Mouse (Mus musculus) MEL (cell line): ENCODE measurements around the gene Cdkal1. TPM values are rescaled to one million over a fixed set of nuclear protein-coding genes. Genes with fewer than 3 reads are reported as not detected.

Experiments used
- DNase-seq: peaks from one replicate; pipeline ENCODE4 v3.0.0; 2011; ENCODE audit warnings: low read depth, low spot score
- H3K27ac ChIP-seq: 2 replicates; pipeline ENCODE4 v1.5.1; 2012; ENCODE audit warnings: low read depth, mild to moderate bottlenecking, control low read depth, low read length, moderate library complexity; ENCODE audit not compliant: control insufficient read depth
- H3K27me3 ChIP-seq, 2 experiments: fragments of 150-350 bp in 1 of 2; sonication (generic) in 1 of 2; 2 replicates each; pipeline ENCODE4 v1.6.1; 2012; ENCODE audit warnings: low read length in 2 of 2, mild to moderate bottlenecking in 2 of 2, improper control_type of control experiment in 1 of 2, moderate library complexity in 1 of 2; ENCODE audit not compliant: insufficient read depth in 2 of 2, control insufficient read depth in 1 of 2
- H3K36me3 ChIP-seq, 2 experiments: 2 replicates each; pipeline ENCODE4 v1.6.1; 2012 to 2014; ENCODE audit warnings: low read length in 2 of 2, improper control_type of control experiment in 1 of 2, inconsistent platforms in 1 of 2, mild to moderate bottlenecking in 1 of 2; ENCODE audit not compliant: insufficient read depth in 2 of 2, control insufficient read depth in 1 of 2
- H3K4me1 ChIP-seq, 2 experiments: fragments of 150-350 bp in 1 of 2; sonication (generic) in 1 of 2; 2 replicates each; pipeline ENCODE4 v1.6.1; 2012; ENCODE audit warnings: low read length in 2 of 2, improper control_type of control experiment in 1 of 2, mild to moderate bottlenecking in 1 of 2; ENCODE audit not compliant: insufficient read depth in 2 of 2, control insufficient read depth in 1 of 2
- H3K4me3 ChIP-seq, 2 experiments: fragments of 150-350 bp in 1 of 2; sonication (generic) in 1 of 2; 2 replicates each; pipeline ENCODE4 v1.5.1; 2012; ENCODE audit warnings: low read depth in 2 of 2, low read length in 2 of 2, mild to moderate bottlenecking in 2 of 2, moderate library complexity in 2 of 2, control low read depth in 1 of 2, improper control_type of control experiment in 1 of 2; ENCODE audit not compliant: control insufficient read depth in 1 of 2, insufficient read depth in 1 of 2
- H3K79me2 ChIP-seq: 2 replicates; pipeline ENCODE4 v1.6.1; 2012; ENCODE audit warnings: mild to moderate bottlenecking, low read length, moderate library complexity; ENCODE audit not compliant: control insufficient read depth, poor library complexity, insufficient read depth
- H3K9ac ChIP-seq: 2 replicates; pipeline ENCODE4 v1.6.1; 2012; ENCODE audit warnings: low read depth, mild to moderate bottlenecking, control low read depth, low read length, moderate library complexity; ENCODE audit not compliant: control insufficient read depth, poor library complexity, severe bottlenecking
- H3K9me3 ChIP-seq: fragments of 150-350 bp; sonication (generic); replicated peaks from 2 replicates; pipeline ENCODE4 v1.6.1; 2012; ENCODE audit warnings: mild to moderate bottlenecking, low read length, improper control_type of control experiment, moderate library complexity; ENCODE audit not compliant: insufficient read depth
- BHLHE40 ChIP-seq: IDR thresholded peaks from 2 replicates; pipeline ENCODE4 v1.6.1; 2012; ENCODE audit warnings: low read depth, mild to moderate bottlenecking, inconsistent platforms, low read length, improper control_type of control experiment, borderline replicate concordance
- CHD1 ChIP-seq: IDR thresholded peaks from 2 replicates; pipeline ENCODE4 v1.6.1; 2012; ENCODE audit warnings: low read depth, mild to moderate bottlenecking, inconsistent platforms, low read length, improper control_type of control experiment
- CTCF ChIP-seq, 3 experiments: IDR thresholded peaks in 2 of 3; conservative IDR thresholded peaks in 1 of 3; 2 replicates each; pipeline ENCODE4 v1.5.1; 2011 to 2012; ENCODE audit warnings: low read length in 3 of 3, low read depth in 2 of 3, mild to moderate bottlenecking in 2 of 3, improper control_type of control experiment in 1 of 3, inconsistent platforms in 1 of 3, mixed read lengths in 1 of 3, moderate library complexity in 1 of 3; ENCODE audit not compliant: control insufficient read depth in 1 of 3, insufficient read depth in 1 of 3, poor library complexity in 1 of 3, severe bottlenecking in 1 of 3
- E2F4 ChIP-seq: IDR thresholded peaks from 2 replicates; pipeline ENCODE4 v1.6.1; 2011; ENCODE audit warnings: low read depth, low read length, improper control_type of control experiment, borderline replicate concordance
- ELF1 ChIP-seq: IDR thresholded peaks from 2 replicates; pipeline ENCODE4 v1.6.1; 2014; ENCODE audit warnings: low read depth, mild to moderate bottlenecking, inconsistent platforms, low read length, improper control_type of control experiment, moderate library complexity
- EP300 ChIP-seq, 2 experiments: IDR thresholded peaks; 2 replicates each; pipeline ENCODE4 v1.6.1; 2011; ENCODE audit warnings: improper control_type of control experiment in 2 of 2, low read length in 2 of 2, low read depth in 1 of 2, mild to moderate bottlenecking in 1 of 2
- GABPA ChIP-seq: IDR thresholded peaks from 2 replicates; pipeline ENCODE4 v1.6.1; 2012; ENCODE audit warnings: low read depth, mild to moderate bottlenecking, inconsistent platforms, low read length, improper control_type of control experiment, moderate library complexity
- GATA1 ChIP-seq: IDR thresholded peaks from 2 replicates; pipeline ENCODE4 v1.6.1; 2011; ENCODE audit warnings: low read depth, low read length, improper control_type of control experiment
- HCFC1 ChIP-seq: IDR thresholded peaks from 2 replicates; pipeline ENCODE4 v1.6.1; 2012; ENCODE audit warnings: low read depth, mild to moderate bottlenecking, inconsistent platforms, low read length, improper control_type of control experiment, moderate library complexity
- KAT2A ChIP-seq: conservative IDR thresholded peaks from 2 replicates; pipeline ENCODE4 v1.6.1; 2012; ENCODE audit warnings: low read depth, low read length, improper control_type of control experiment, inconsistent platforms
- MAFK ChIP-seq: IDR thresholded peaks from 2 replicates; pipeline ENCODE4 v1.6.1; 2011; ENCODE audit warnings: low read depth, mild to moderate bottlenecking, low read length, improper control_type of control experiment, borderline replicate concordance
- MEF2A ChIP-seq: IDR thresholded peaks from 2 replicates; pipeline ENCODE4 v1.6.1; 2014; ENCODE audit warnings: low read depth, mild to moderate bottlenecking, inconsistent platforms, low read length, improper control_type of control experiment; ENCODE audit not compliant: poor library complexity, insufficient replicate concordance, severe bottlenecking; ENCODE audit errors: extremely low read depth
- MXI1 ChIP-seq: IDR thresholded peaks from 2 replicates; pipeline ENCODE4 v1.6.1; 2011; ENCODE audit warnings: mild to moderate bottlenecking, low read depth, low read length, improper control_type of control experiment
- MYB ChIP-seq: IDR thresholded peaks from 2 replicates; pipeline ENCODE4 v1.6.1; 2011; ENCODE audit warnings: mild to moderate bottlenecking, low read depth, low read length, improper control_type of control experiment
- POLR2A ChIP-seq, 2 experiments: IDR thresholded peaks; 2 replicates each; pipeline ENCODE4 v1.6.1; 2011 to 2012; ENCODE audit warnings: low read length in 2 of 2, mild to moderate bottlenecking in 2 of 2, control low read depth in 1 of 2, improper control_type of control experiment in 1 of 2, low read depth in 1 of 2, moderate library complexity in 1 of 2; ENCODE audit not compliant: control insufficient read depth in 1 of 2, insufficient read depth in 1 of 2, poor library complexity in 1 of 2
- POLR2AphosphoS2 ChIP-seq: IDR thresholded peaks from 2 replicates; pipeline ENCODE4 v1.6.1; 2011; ENCODE audit warnings: low read length, improper control_type of control experiment
- RAD21 ChIP-seq: IDR thresholded peaks from 2 replicates; pipeline ENCODE4 v1.6.1; 2011; ENCODE audit warnings: mild to moderate bottlenecking, low read depth, low read length, improper control_type of control experiment
- UBTF ChIP-seq: IDR thresholded peaks from 2 replicates; pipeline ENCODE4 v1.6.1; 2012; ENCODE audit warnings: low read depth, mild to moderate bottlenecking, inconsistent platforms, low read length, improper control_type of control experiment, moderate library complexity, borderline replicate concordance; ENCODE audit not compliant: insufficient read depth
- USF2 ChIP-seq, 2 experiments: IDR thresholded peaks; 2 replicates each; pipeline ENCODE4 v1.6.1; 2011 to 2012; ENCODE audit warnings: improper control_type of control experiment in 2 of 2, low read length in 2 of 2, borderline replicate concordance in 1 of 2, inconsistent platforms in 1 of 2, low read depth in 1 of 2, mild to moderate bottlenecking in 1 of 2; ENCODE audit not compliant: insufficient read depth in 1 of 2
- polyA plus RNA-seq, 2 experiments: library from polyadenylated mRNA; stranded (reverse) in 1 of 2; unstranded in 1 of 2; fragments of >175 nt in 1 of 2; fragments of >200 nt in 1 of 2; gene quantifications; 2 replicates each; pipeline versions ENCODE4 v1.2.1 to v1.2.4; 2012; ENCODE audit warnings: low replicate concordance in 2 of 2, low read depth in 1 of 2; ENCODE audit not compliant: insufficient read length in 2 of 2, insufficient read depth in 1 of 2, missing spikeins in 1 of 2
- total RNA-seq: library from RNA; depleted of rRNA; stranded (reverse); fragments of 300-350 nt; gene quantifications from 2 replicates; pipeline ENCODE4 v1.2.3, GENCODE M21; 2012

Cdkal1 gene
- total and polyA plus RNA-seq, 3 experiments = 10.6 to 11.0 TPM; not detected in 1

DNA sequence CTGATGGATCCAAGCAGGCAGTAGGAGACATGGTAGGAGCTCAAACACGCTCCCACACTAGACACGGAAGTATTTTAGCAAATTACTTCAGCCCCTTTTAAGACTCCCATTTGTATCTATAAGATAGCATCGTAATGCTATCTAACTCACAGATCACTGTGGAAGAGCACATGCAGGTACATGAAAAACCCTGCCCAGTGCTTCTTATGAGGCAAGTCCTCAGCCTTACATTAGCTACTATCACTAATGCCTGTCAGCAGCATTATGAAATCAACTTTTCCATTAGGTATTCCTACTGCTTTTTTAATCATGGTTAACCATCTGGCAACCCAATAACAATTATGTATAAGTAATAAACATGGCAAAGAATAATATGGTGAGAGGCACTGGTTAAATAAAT lies 47.5 kb downstream of the Cdkal1 start:
- Histone ChIP-seq H3K27ac (no peak overlapping the region), H3K36me3 (no peaks in the 10 kb centered on the region; a peak in 1 of 4 replicates), H3K4me1 (0 out of 4 replicates have a peak, but pooled peaks cover 0 to 3% of the 10 kb centered on the region in 2 experiments), H3K79me2 (no peaks in the 10 kb centered on the region), H3K4me3 (no peak overlapping the region), H3K27me3 (no peaks in the 10 kb centered on the region), H3K9me3 (no peaks in the 10 kb centered on the region), H3K9ac (no peak overlapping the region)
- no peak for TF ChIP-seq GATA1
- TF ChIP-seq MEF2A = no peak
- DNase-seq = no peak

GRCm38 (mm10) chr13:29806871-29807270 lies 48.6 kb downstream of the Cdkal1 start:
- Histone ChIP-seq H3K27me3 (no peaks in the 10 kb centered on the region), H3K9ac (no peak overlapping the region), H3K9me3 (no peaks in the 10 kb centered on the region), H3K79me2 (no peaks in the 10 kb centered on the region), H3K36me3 (no peaks in the 10 kb centered on the region; a peak in 1 of 4 replicates), H3K27ac (no peak overlapping the region), H3K4me3 (no peak overlapping the region), H3K4me1 (0 out of 4 replicates have a peak, but pooled peaks cover 0 to 3% of the 10 kb centered on the region in 2 experiments)
- TF ChIP-seq POLR2A (IDR thresholded peaks at IDR 0.05; ENCODE audit: control insufficient read depth in 1 of 2, insufficient read depth in 1 of 2, low read depth in 1 of 2, low read length in 2 of 2, poor library complexity in 1 of 2) (no peak), E2F4 (no peak), POLR2AphosphoS2 (no peak), USF2 (IDR thresholded peaks at IDR 0.05; ENCODE audit: borderline replicate concordance in 1 of 2, insufficient read depth in 1 of 2, low read depth in 1 of 2, low read length in 2 of 2) (no peak), UBTF (no peak), MYB (no peak), HCFC1 (no peak), GABPA (no peak), EP300 (IDR thresholded peaks at IDR 0.05; ENCODE audit: low read depth in 1 of 2, low read length in 2 of 2) (no peak), CTCF (IDR thresholded peaks at IDR 0.05 in 2 of 3, conservative IDR thresholded peaks at IDR 0.05 in 1 of 3; ENCODE audit: control insufficient read depth in 1 of 3, insufficient read depth in 1 of 3, low read depth in 2 of 3, low read length in 3 of 3, poor library complexity in 1 of 3, severe bottlenecking in 1 of 3) (no peak)
- no peak for DNase-seq

GRCm38 (mm10) chr13:29805296-29805695 lies 50.2 kb downstream of the Cdkal1 start:
- H3K36me3 ChIP-seq = no peaks in the 10 kb centered on the region; a peak in 1 of 4 replicates
- H3K9ac ChIP-seq = no peak overlapping the region
- H3K27me3 ChIP-seq = no peaks in the 10 kb centered on the region
- no peak overlapping the region for H3K4me3 ChIP-seq
- no peaks in the 10 kb centered on the region for H3K79me2 ChIP-seq
- 0 out of 4 replicates have a peak, but pooled peaks cover 0 to 3% of the 10 kb centered on the region in 2 experiments for H3K4me1 ChIP-seq
- peak; percentile 17 for DNase-seq
- H3K9me3 ChIP-seq = no peaks in the 10 kb centered on the region
- TF ChIP-seq RAD21 (no peak), ELF1 (no peak), MAFK (no peak), EP300 (IDR thresholded peaks at IDR 0.05; ENCODE audit: low read depth in 1 of 2, low read length in 2 of 2) (no peak), BHLHE40 (no peak), E2F4 (no peak), KAT2A (no peak), MXI1 (no peak), CHD1 (no peak)
- H3K27ac ChIP-seq = no peak overlapping the region
